Mouse (Mus musculus) liver, embryonic 18 days (tissue): ENCODE measurements around the gene D430042O09Rik. TPM values are rescaled to one million over a fixed set of nuclear protein-coding genes. Genes with fewer than 3 reads are reported as not detected.

Experiments used
- polyA plus RNA-seq: library from polyadenylated mRNA; depleted of rRNA; stranded (reverse); fragments of >200 nt; gene quantifications from 2 replicates; pipeline ENCODE4 v1.2.3, GENCODE M21; 2012; rRNA removed

Gene D430042O09Rik
- 3.6 and 3.9 TPM in 2 replicates for polyA plus RNA-seq

DNA sequence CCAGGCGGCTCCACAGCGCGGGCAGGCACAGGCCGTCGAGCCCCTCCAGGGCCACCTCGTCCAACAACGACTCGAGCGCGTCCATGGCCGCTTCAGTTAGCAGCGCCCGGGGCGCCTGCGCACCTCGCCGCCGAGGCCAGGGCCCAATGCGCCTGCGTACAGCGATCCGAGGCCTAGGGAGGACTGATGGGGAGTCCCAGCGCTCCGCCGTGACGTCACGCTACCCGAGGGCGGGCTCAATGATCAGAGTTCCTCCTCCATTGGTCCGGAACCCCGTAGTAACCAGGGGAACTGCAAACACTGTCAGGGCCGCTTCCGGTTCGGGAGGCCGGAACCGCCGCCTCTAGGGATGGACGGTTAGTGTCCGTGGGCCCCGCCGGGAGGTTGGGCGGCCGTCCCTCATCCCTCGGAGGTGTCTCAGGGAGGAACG, at the start of gene D430042O09Rik, which contains the start of gene Gtf3c1:
TSS of gene D430042O09Rik (plus strand) at position 296 of the 430 bp plus-strand sequence.
TSS of gene Gtf3c1 (minus strand) at position 188 of the 430 bp plus-strand sequence.

Other genes with a start within 250 kb of the D430042O09Rik start
- 30.8 and 32.5 TPM in 2 replicates for gene Nsmce1, start 216.3 kb upstream of the D430042O09Rik start, polyA plus RNA-seq
- gene Il4ra, start 155.8 kb upstream of the D430042O09Rik start, polyA plus RNA-seq = 8.9 and 11.2 TPM in 2 replicates
- 2.2 and 2.4 TPM in 2 replicates for gene Il21r, start 104.5 kb upstream of the D430042O09Rik start, polyA plus RNA-seq
- 7.4 and 9.6 TPM in 2 replicates for gene Gtf3c1, start 108 bp upstream of the D430042O09Rik start, polyA plus RNA-seq